Mouse (Mus musculus): Measurements from ENCODE around the gene Synj1. TPM values are rescaled to one million over a fixed set of nuclear protein-coding genes. Genes with fewer than 3 reads are reported as not detected.

Synj1 gene
- polyA plus RNA-seq (2012; rRNA removed) = 23.3 and 24.7 TPM in 2 replicates

GRCm38 (mm10) chr16:91011021-91011683 lies at the start of gene Synj1:
TSS of gene Synj1 (minus strand) at chr16:91011308.

DNA sequence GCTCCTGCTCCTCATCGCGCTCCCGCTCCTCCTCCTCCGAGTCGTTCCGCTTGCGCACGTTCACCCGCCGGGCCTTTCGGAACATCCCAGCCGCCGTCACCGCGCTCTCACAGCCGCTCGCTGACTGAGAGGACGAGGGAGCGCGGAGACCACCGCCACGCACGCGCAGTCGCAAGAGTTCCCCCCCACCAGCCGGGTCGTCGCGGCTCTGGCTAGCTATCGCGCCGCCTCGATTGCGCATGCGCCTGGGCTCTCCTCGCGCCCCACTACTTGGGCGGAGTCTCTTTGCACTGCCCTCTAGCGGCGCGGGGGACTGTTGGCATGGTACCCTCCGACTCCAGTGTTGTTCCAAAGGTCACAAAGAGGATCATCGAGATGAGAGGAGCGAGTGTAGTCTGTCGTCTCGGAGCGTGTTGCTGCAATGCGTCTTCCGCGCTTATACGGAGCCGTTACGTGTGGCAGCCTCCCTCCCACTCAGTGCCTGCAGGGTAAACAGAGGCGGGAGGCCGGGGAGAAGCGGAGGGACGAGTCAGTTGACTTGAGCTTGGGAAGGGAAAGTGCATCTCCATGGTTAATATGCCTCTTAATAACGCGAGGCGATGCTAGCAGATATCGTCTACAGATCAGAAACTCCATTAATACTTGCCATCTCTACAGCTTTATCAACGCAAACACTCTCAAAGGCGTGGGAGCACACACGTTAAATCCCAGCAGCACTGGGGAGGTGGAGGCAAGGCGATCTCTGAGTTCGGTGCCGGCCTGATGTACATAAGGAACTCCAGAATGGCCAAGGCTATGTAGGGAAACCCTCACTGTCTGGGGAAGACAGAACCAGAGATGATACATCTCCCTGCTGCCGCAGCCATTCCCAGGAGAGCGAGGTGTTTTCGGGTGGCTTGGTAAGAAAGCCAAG lies 33.4 kb upstream of the Synj1 start, which contains the start of gene Paxbp1:
Paxbp1 (minus strand) TSS at position 274 of the 913 bp plus-strand sequence.

GRCm38 (mm10) chr16:90934687-90935328 lies 76.3 kb downstream of the Synj1 start, which contains the start of gene Cfap298:
TSS of gene Cfap298 (minus strand) at chr16:90935114.

Other genes starting within 250 kb of the Synj1 start
- 3.4 and 3.8 TPM in 2 replicates for gene Urb1, start 200.9 kb downstream of the Synj1 start, polyA plus RNA-seq (2012; rRNA removed)
- 1.3 and 1.8 TPM in 2 replicates for gene Eva1c, start 184.6 kb downstream of the Synj1 start, polyA plus RNA-seq (2012; rRNA removed)
- 35.0 and 42.7 TPM in 2 replicates for gene Cfap298, start 76.2 kb downstream of the Synj1 start, polyA plus RNA-seq (2012; rRNA removed)
- gene Paxbp1, start 33.2 kb upstream of the Synj1 start, polyA plus RNA-seq (2012; rRNA removed) = 10.7 and 12.9 TPM in 2 replicates
- gene 4932438H23Rik, start 83.8 kb upstream of the Synj1 start, polyA plus RNA-seq (2012; rRNA removed) = 1.7 and 2.3 TPM in 2 replicates
- gene Olig2, start 214.1 kb upstream of the Synj1 start, polyA plus RNA-seq (2012; rRNA removed) = not detected in 2 replicates

Data from colon, adult 2 months (tissue).